Comparison of ENCODE assay signal across 8 mouse cellular contexts in genomic region chr19:28009587-28010281, GRCm38 (mm10). TPM values are rescaled to one million over a fixed set of nuclear protein-coding genes. Genes with fewer than 3 reads are reported as not detected.
DNase-seq lines count a peak whose midpoint lies in the region; ATAC-seq lines count a peak whose summit lies in the region.

No protein-coding gene starts in this region.

- H3K4me1 ChIP-seq in embryonic facial prominence, embryonic 12.5 days, result no peaks in the 10 kb centered on the region
- peaks cover 26% of the 10 kb centered on the region for H3K4me1 ChIP-seq in hindbrain, embryonic 10.5 days (replicated peaks)
- peaks cover 3% of the 10 kb centered on the region; the same call in 1 of the 2 replicates for H3K4me1 ChIP-seq in limb, embryonic 11.5 days (ENCODE audit: control insufficient read depth, insufficient read depth, low read length)
- H3K4me1 ChIP-seq in midbrain, embryonic 12.5 days, result peaks cover 10% of the 10 kb centered on the region

- H3K27ac ChIP-seq in embryonic facial prominence, embryonic 12.5 days, result peak overlapping the region; percentile 100
- peak overlapping the region; percentile 100 for H3K27ac ChIP-seq in hindbrain, embryonic 10.5 days
- H3K27ac ChIP-seq in limb, embryonic 11.5 days (replicated peaks; ENCODE audit: low read depth, low read length), result peak overlapping the region; percentile 99; the same call in 1 of the 2 replicates
- H3K27ac ChIP-seq in midbrain, embryonic 12.5 days (replicated peaks), result peak overlapping the region; percentile 100

- H3K4me2 ChIP-seq in embryonic facial prominence, embryonic 12.5 days (replicated peaks), result peak overlapping the region; percentile 71
- H3K4me2 ChIP-seq in limb, embryonic 11.5 days (ENCODE audit: low read depth, severe bottlenecking), result peak overlapping the region; percentile 73
- H3K4me2 ChIP-seq in midbrain, embryonic 12.5 days (replicated peaks), result peak overlapping the region; percentile 60

- 3% methylated on average over 5 of the region's 5 CpGs for WGBS in embryonic facial prominence, embryonic 12.5 days
- WGBS in hindbrain, embryonic 10.5 days, result 1% methylated on average over 5 of the region's 5 CpGs
- 2% methylated on average over 5 of the region's 5 CpGs for WGBS in limb, embryonic 11.5 days
- 1% methylated on average over 5 of the region's 5 CpGs for WGBS in midbrain, embryonic 12.5 days

- H3K36me3 ChIP-seq in embryonic facial prominence, embryonic 12.5 days, result no peaks in the 10 kb centered on the region
- no peaks in the 10 kb centered on the region for H3K36me3 ChIP-seq in hindbrain, embryonic 10.5 days
- no peaks in the 10 kb centered on the region for H3K36me3 ChIP-seq in limb, embryonic 11.5 days (ENCODE audit: control insufficient read depth, insufficient read depth, low read length)
- no peaks in the 10 kb centered on the region for H3K36me3 ChIP-seq in midbrain, embryonic 12.5 days

- peak overlapping the region; percentile 91 for H3K9ac ChIP-seq in embryonic facial prominence, embryonic 12.5 days
- H3K9ac ChIP-seq in limb, embryonic 11.5 days (ENCODE audit: low read length), result peak overlapping the region; percentile 97
- peak overlapping the region; percentile 96 for H3K9ac ChIP-seq in midbrain, embryonic 12.5 days (replicated peaks)

- H3K9me3 ChIP-seq in embryonic facial prominence, embryonic 12.5 days, result no peaks in the 10 kb centered on the region
- no peaks in the 10 kb centered on the region for H3K9me3 ChIP-seq in hindbrain, embryonic 10.5 days
- H3K9me3 ChIP-seq in limb, embryonic 11.5 days (ENCODE audit: control insufficient read depth, low read length), result no peaks in the 10 kb centered on the region
- H3K9me3 ChIP-seq in midbrain, embryonic 12.5 days, result no peaks in the 10 kb centered on the region

- DNase-seq in ES-CJ7 (ENCODE audit: low read depth, low spot score), result peak; percentile 34
- peak; percentile 38 for DNase-seq in adrenal gland, postnatal 10 days
- DNase-seq in hindbrain, embryonic 10.5 days (ENCODE audit: low spot score), result peak; percentile 76
- DNase-seq in limb, embryonic 11.5 days (ENCODE audit: low spot score), result peak; percentile 32
- peak; percentile 27 to 66 for DNase-seq in spleen, postnatal 4 days (ENCODE audit: low spot score in 2 of 2)
- no peak for DNase-seq in gastrocnemius, postnatal 25 days

- ATAC-seq in embryonic facial prominence, embryonic 12.5 days (ENCODE audit: insufficient number of reproducible peaks, insufficient read depth, low FRiP score, low TSS enrichment), result no peak
- ATAC-seq in limb, embryonic 11.5 days (ENCODE audit: insufficient number of reproducible peaks, low FRiP score, low TSS enrichment, low read depth), result no peak
- no peak for ATAC-seq in midbrain, embryonic 12.5 days (ENCODE audit: low FRiP score, low read depth)

- no peaks in the 10 kb centered on the region for H3K27me3 ChIP-seq in embryonic facial prominence, embryonic 12.5 days
- H3K27me3 ChIP-seq in hindbrain, embryonic 10.5 days (ENCODE audit: insufficient read depth, poor library complexity, severe bottlenecking), result no peaks in the 10 kb centered on the region
- no peaks in the 10 kb centered on the region for H3K27me3 ChIP-seq in limb, embryonic 11.5 days (ENCODE audit: control insufficient read depth, insufficient read depth, low read length)
- H3K27me3 ChIP-seq in midbrain, embryonic 12.5 days, result no peaks in the 10 kb centered on the region

- H3K4me3 ChIP-seq in embryonic facial prominence, embryonic 12.5 days, result peak overlapping the region; percentile 89
- peak overlapping the region; percentile 83 for H3K4me3 ChIP-seq in hindbrain, embryonic 10.5 days
- H3K4me3 ChIP-seq in limb, embryonic 11.5 days (ENCODE audit: low read depth, low read length), result peak overlapping the region; percentile 85
- peak overlapping the region; percentile 95 for H3K4me3 ChIP-seq in midbrain, embryonic 12.5 days

RNA-seq across cellular contexts. Expression of gene Rfx3, which starts 1.2 kb away (rescaled TPM):
- 1 to 10 TPM; 6.7 to 8.7 TPM for total RNA-seq in adrenal gland, postnatal 10 days (2021)
- 15.7 and 17.6 TPM in 2 replicates for polyA plus RNA-seq in embryonic facial prominence, embryonic 12.5 days (2016; fragmentation: Nextera tagmentation; extraction: Ambion mirVana)
- 26.7 and 27.3 TPM in 2 replicates for polyA plus RNA-seq in hindbrain, embryonic 10.5 days (2016; fragmentation: Nextera tagmentation; extraction: Ambion mirVana)
- 20.5 and 21.8 TPM in 2 replicates for polyA plus RNA-seq in limb, embryonic 11.5 days (2014; fragmentation: Nextera tagmentation; extraction: Ambion mirVana)
- polyA plus RNA-seq in midbrain, embryonic 12.5 days (2016; fragmentation: Nextera tagmentation; extraction: Ambion mirVana), result 31.0 and 33.4 TPM in 2 replicates
- 1 to 10 TPM; 2.5 to 3.2 TPM for total RNA-seq in gastrocnemius, postnatal 25 days (2021)
